Mouse (Mus musculus): ENCODE data around the gene Faim2.

- TF ChIP-seq CTCF (IDR thresholded peaks at IDR 0.05; ENCODE audit: borderline replicate concordance, control insufficient read depth, extremely low read depth, insufficient read depth, low read length, poor library complexity) (no peak), POLR2A (IDR thresholded peaks at IDR 0.05; ENCODE audit: control insufficient read depth, extremely low read depth, insufficient read depth, low read length, poor library complexity) (no peak)
Observed at GRCm38 (mm10) chr15:99517715-99518114, 10.2 kb downstream of the Faim2 start.

Measured in thymus, adult 2 months (tissue).